In the genomic region with DNA sequence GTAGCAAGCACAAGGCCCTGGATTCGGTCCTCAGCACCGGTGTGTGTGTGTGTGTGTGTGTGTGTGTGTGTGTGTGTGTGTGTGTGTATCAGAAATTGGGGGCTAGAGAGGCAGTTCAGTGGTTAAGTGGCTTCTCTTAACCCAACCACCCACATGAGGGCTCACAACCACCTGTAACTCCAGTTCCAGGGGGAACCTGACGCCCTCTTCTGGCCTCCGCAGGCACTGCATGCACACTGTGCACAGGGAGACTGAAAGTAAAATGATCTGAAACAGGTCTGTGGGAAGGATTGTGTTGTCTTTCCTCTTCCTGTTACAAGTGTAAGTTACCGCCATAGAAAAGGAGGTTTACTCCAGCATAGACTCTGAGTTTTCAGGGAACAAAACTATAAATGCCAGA, we compare ENCODE assay signal across 8 mouse cellular contexts. TPM values are rescaled to one million over a fixed set of nuclear protein-coding genes. Genes with fewer than 3 reads are reported as not detected.
A peak's percentile ranks its signal among the peaks of the same experiment; 100 is the strongest.
DNase-seq lines count a peak whose midpoint lies in the region; ATAC-seq and TF ChIP-seq lines count a peak whose summit lies in the region.

No protein-coding gene starts in this region.

- TF ChIP-seq POLR2A in heart, adult 2 months (IDR thresholded peaks at IDR 0.05; ENCODE audit: insufficient read depth, low read depth, low read length): no peak

- ATAC-seq in heart, embryonic 13.5 days (ENCODE audit: extremely low read depth, insufficient number of reproducible peaks, low FRiP score, low TSS enrichment): no peak
- ATAC-seq in activated CD4-positive, CD25-positive, alpha-beta regulatory T cell, adult 4 months: no peak

- intact Hi-C loops in heart, adult 2 months (cut with DNase I): no loop called here
- intact Hi-C loops in heart, postnatal 36 days (cut with DNase I): loop anchor here (2.0 kb wide), 1 partner anchor 48 kb away; no protein-coding TSS in a partner anchor

- peak; percentile 72 for TF ChIP-seq CTCF in heart, adult 2 months (IDR thresholded peaks at IDR 0.05)
- peak; percentile 94 for TF ChIP-seq CTCF in E14TG2a.4 (conservative IDR thresholded peaks at IDR 0.05; ENCODE audit: low read length)

- TF ChIP-seq EP300 in heart, adult 2 months (IDR thresholded peaks at IDR 0.05; ENCODE audit: insufficient read depth, low read depth, low read length): no peak

- H3K36me3 ChIP-seq in heart, adult 2 months (ENCODE audit: control insufficient read depth, insufficient read depth, low read length): peaks cover 11% of the 10 kb centered on the region
- peaks cover 13% of the 10 kb centered on the region for H3K36me3 ChIP-seq in E14TG2a.4 (ENCODE audit: insufficient read depth, low read length)
- 0 out of 2 replicates have a peak, but pooled peaks cover 7% of the 10 kb centered on the region for H3K36me3 ChIP-seq in heart, embryonic 13.5 days
- H3K36me3 ChIP-seq in forebrain, embryonic 10.5 days (replicated peaks): no peaks in the 10 kb centered on the region

- peak in 1 of 2 experiments; percentile 62 for DNase-seq in heart, adult 2 months
- no peak for DNase-seq in heart, postnatal 36 days
- peak; percentile 73 for DNase-seq in lung, postnatal 10 days
- no peak for DNase-seq in ovary, postnatal 36 days (ENCODE audit: low spot score)
- DNase-seq in forebrain, embryonic 10.5 days (ENCODE audit: extremely low spot score, low spot score): no peak

- H3K9me3 ChIP-seq in E14TG2a.4 (ENCODE audit: low read length): no peaks in the 10 kb centered on the region
- H3K9me3 ChIP-seq in heart, embryonic 13.5 days: no peaks in the 10 kb centered on the region
- H3K9me3 ChIP-seq in forebrain, embryonic 10.5 days: no peaks in the 10 kb centered on the region

- 50% methylated on average over 5 of the region's 5 CpGs for WGBS in heart, adult 2 months
- 57% methylated on average over 5 of the region's 5 CpGs for WGBS in heart, embryonic 13.5 days
- WGBS in forebrain, embryonic 10.5 days: 63% methylated on average over 5 of the region's 5 CpGs

- peak overlapping the region; percentile 37; the same call in 1 of the 2 replicates for H3K4me3 ChIP-seq in heart, adult 2 months
- H3K4me3 ChIP-seq in E14TG2a.4 (replicated peaks; ENCODE audit: low read length): peak overlapping the region; percentile 43
- H3K4me3 ChIP-seq in heart, embryonic 13.5 days: no peak overlapping the region
- no peak overlapping the region for H3K4me3 ChIP-seq in forebrain, embryonic 10.5 days

- peaks cover 5% of the 10 kb centered on the region for H3K79me2 ChIP-seq in heart, adult 2 months (replicated peaks; ENCODE audit: control insufficient read depth, insufficient read depth, low read length)

- H3K27me3 ChIP-seq in heart, adult 2 months (ENCODE audit: control insufficient read depth, insufficient read depth, low read length): no peaks in the 10 kb centered on the region
- 0 out of 2 replicates have a peak, but pooled peaks cover 2% of the 10 kb centered on the region for H3K27me3 ChIP-seq in E14TG2a.4 (ENCODE audit: insufficient read depth, low read length)
- no peaks in the 10 kb centered on the region for H3K27me3 ChIP-seq in heart, embryonic 13.5 days (replicated peaks)
- H3K27me3 ChIP-seq in forebrain, embryonic 10.5 days (ENCODE audit: poor library complexity, severe bottlenecking): peaks cover 11% of the 10 kb centered on the region; the same call in 1 of the 2 replicates

- no peak overlapping the region for H3K9ac ChIP-seq in heart, adult 2 months (ENCODE audit: low read depth, low read length)
- H3K9ac ChIP-seq in heart, embryonic 13.5 days: no peak overlapping the region

- peak overlapping the region; percentile 93 for H3K27ac ChIP-seq in heart, adult 2 months
- H3K27ac ChIP-seq in heart, embryonic 13.5 days (replicated peaks): peak overlapping the region; percentile 99
- H3K27ac ChIP-seq in forebrain, embryonic 10.5 days: no peak overlapping the region

- H3K4me1 ChIP-seq in heart, adult 2 months (ENCODE audit: control insufficient read depth, insufficient read depth, low read length): peaks cover 50% of the 10 kb centered on the region
- H3K4me1 ChIP-seq in E14TG2a.4 (replicated peaks; ENCODE audit: low read depth, low read length): peaks cover 99% of the 10 kb centered on the region
- peaks cover 97% of the 10 kb centered on the region for H3K4me1 ChIP-seq in heart, embryonic 13.5 days
- peaks cover 79% of the 10 kb centered on the region for H3K4me1 ChIP-seq in forebrain, embryonic 10.5 days

- no peak overlapping the region for H3K4me2 ChIP-seq in heart, embryonic 13.5 days

RNA-seq across cellular contexts. Expression of a gene that starts 49.0 kb away (rescaled TPM):
- total RNA-seq in heart, adult 2 months (2021): 100 to 1,000 TPM; 134 to 135 TPM
- polyA plus RNA-seq in heart, adult 2 months (2012; rRNA removed): 69.4 and 121 TPM in 2 replicates
- total RNA-seq in heart, postnatal 36 days (2021): 100 to 1,000 TPM; 125 to 140 TPM
- 15.2 and 19.2 TPM in 2 replicates for polyA plus RNA-seq in heart, embryonic 13.5 days (2015; fragmentation: Nextera tagmentation; extraction: Ambion mirVana)
- polyA plus RNA-seq in forebrain, embryonic 10.5 days (2016; fragmentation: Nextera tagmentation; extraction: Ambion mirVana): 10.6 and 12.2 TPM in 2 replicates
- polyA plus RNA-seq in activated CD4-positive, CD25-positive, alpha-beta regulatory T cell, adult 4 months (2017; shearing (Covaris generic)): 1 to 10 TPM; 5.7 to 7.0 TPM

Comparison
In these comparisons a context has a peak if more than half of its experiments do, and no peak if none do; other contexts are left out.
1. H3K4me3 ChIP-seq: peak in heart, adult 2 months (single experiment) and E14TG2a.4 (single experiment); none in heart, embryonic 13.5 days (single experiment) and forebrain, embryonic 10.5 days (single experiment).